Mouse (Mus musculus): ENCODE data around the gene Abcb1a. TPM values are rescaled to one million over a fixed set of nuclear protein-coding genes. Genes with fewer than 3 reads are reported as not detected.
A peak's percentile ranks its signal among the peaks of the same experiment; 100 is the strongest.

Gene Abcb1a
- 0.49 and 0.52 TPM in 2 replicates for polyA plus RNA-seq (2016; fragmentation: Nextera tagmentation; extraction: Ambion mirVana)

DNA sequence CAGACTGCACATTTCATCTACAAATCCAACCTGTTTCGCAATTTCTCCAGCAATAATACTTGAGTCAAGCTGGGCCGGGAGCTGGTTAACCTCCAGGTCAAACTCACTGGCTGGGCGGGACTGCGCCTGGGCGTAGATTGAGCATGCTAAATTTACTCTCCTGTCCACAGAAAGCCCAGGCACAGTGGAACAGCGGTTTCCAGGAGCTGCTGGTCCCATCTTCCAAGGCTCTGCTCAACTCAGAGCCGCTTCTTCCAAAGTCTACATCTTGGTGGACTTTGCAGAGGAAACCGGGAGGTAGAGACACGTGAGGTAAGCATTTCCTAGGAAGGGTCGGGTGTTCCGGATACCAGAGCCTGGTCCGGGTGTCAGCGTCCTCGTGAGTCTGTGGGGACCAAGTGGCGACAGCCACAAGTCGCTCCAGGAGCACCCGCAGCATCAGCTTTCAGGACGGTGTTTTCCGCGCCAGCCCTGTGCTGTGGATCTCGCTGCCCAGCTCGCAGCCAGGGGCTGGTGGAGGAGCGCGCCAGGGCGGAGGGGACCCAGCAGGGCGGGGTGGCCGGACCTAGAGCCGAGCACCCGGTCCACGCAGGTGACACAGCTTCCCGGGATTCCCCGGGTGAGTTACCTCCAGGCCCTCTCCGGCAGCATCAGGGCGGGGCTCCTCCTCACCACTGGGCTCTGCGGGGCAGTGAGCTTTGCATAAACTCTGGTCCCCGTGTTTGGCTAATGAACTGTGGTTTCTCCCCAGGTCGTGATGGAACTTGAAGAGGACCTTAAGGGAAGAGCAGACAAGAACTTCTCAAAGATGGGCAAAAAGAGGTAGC is at the start of gene Abcb1a:
TSS of gene Abcb1a (plus strand) at position 167 of the 827 bp plus-strand sequence.
- Histone ChIP-seq H3K4me1 (replicated peaks) (peaks cover 4% of the 10 kb centered on the region; the same call in 1 of the 2 replicates), H3K36me3 (no peaks in the 10 kb centered on the region), H3K9me3 (no peaks in the 10 kb centered on the region), H3K9ac (replicated peaks) (peak within 1 kb of the TSS; percentile 59), H3K27ac (no peak within 1 kb of the TSS), H3K4me3 (replicated peaks) (peak within 1 kb of the TSS; percentile 51), H3K27me3 (no peaks in the 10 kb centered on the region), H3K4me2 (peak within 1 kb of the TSS; percentile 94)
- peak; percentile 68 for ATAC-seq (ENCODE audit: insufficient number of reproducible peaks, insufficient read depth, low FRiP score, low TSS enrichment, low read depth)
- 6% methylated on average over 37 of the region's 37 CpGs for WGBS

DNA sequence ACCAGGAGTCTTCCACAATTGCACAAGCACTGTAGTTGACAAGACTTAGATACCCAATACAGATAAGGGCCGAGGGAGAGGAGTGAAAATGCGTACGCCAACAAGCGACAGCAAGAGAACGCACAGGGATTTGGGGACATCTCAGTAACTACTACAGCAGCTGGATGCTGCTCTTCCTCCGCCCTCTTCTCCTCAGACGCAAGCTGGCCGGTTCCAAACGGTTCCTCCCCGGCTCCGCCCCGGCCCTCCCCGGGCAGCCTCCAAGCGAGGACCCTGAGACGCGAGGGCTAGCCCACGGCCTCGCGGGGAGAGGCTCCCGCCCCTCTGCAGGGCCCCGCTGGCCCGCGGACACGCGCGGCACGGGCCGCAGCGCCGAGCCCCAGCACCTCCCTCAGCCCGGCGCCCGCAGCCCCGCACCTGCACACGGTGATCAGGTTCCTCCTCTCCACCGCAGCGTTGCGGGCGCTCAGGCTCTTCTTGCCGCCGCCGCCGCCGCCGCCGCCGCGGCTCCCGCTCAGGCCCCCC is 37.7 kb upstream of the Abcb1a start:
- peak; percentile 58 for ATAC-seq (ENCODE audit: insufficient number of reproducible peaks, insufficient read depth, low FRiP score, low TSS enrichment, low read depth)
- H3K9me3 ChIP-seq = no peaks in the 10 kb centered on the region
- peak overlapping the region; percentile 86 for H3K4me3 ChIP-seq (replicated peaks)
- peak overlapping the region; percentile 76 for H3K9ac ChIP-seq (replicated peaks)
- 0 out of 2 replicates have a peak overlapping the region, but pooled peaks have one; percentile 8 for H3K27ac ChIP-seq
- no peaks in the 10 kb centered on the region for H3K4me1 ChIP-seq (replicated peaks)
- H3K4me2 ChIP-seq = peak overlapping the region; percentile 89
- no peaks in the 10 kb centered on the region for H3K36me3 ChIP-seq
- under 1% methylated on average over 30 of the region's 49 CpGs for WGBS
- H3K27me3 ChIP-seq = no peaks in the 10 kb centered on the region; the same call in 1 of the 2 replicates

GRCm38 (mm10) chr5:8622596-8623231 is 37.2 kb upstream of the Abcb1a start, which contains the start of gene Rundc3b:
Gene Rundc3b, minus strand, starts transcription at chr5:8622952.
- no peaks in the 10 kb centered on the region for H3K36me3 ChIP-seq
- H3K27ac ChIP-seq = 0 out of 2 replicates have a peak within 1 kb of the TSS, but pooled peaks have one; percentile 8
- H3K4me2 ChIP-seq = peak within 1 kb of the TSS; percentile 89
- no peaks in the 10 kb centered on the region; the same call in 1 of the 2 replicates for H3K27me3 ChIP-seq
- H3K4me3 ChIP-seq (replicated peaks) = peak within 1 kb of the TSS; percentile 86
- H3K9me3 ChIP-seq = no peaks in the 10 kb centered on the region
- ATAC-seq (ENCODE audit: insufficient number of reproducible peaks, insufficient read depth, low FRiP score, low TSS enrichment, low read depth) = peak; percentile 98
- H3K4me1 ChIP-seq (replicated peaks) = no peaks in the 10 kb centered on the region
- peak within 1 kb of the TSS; percentile 76 for H3K9ac ChIP-seq (replicated peaks)
- WGBS = under 1% methylated on average over 69 of the region's 74 CpGs

DNA sequence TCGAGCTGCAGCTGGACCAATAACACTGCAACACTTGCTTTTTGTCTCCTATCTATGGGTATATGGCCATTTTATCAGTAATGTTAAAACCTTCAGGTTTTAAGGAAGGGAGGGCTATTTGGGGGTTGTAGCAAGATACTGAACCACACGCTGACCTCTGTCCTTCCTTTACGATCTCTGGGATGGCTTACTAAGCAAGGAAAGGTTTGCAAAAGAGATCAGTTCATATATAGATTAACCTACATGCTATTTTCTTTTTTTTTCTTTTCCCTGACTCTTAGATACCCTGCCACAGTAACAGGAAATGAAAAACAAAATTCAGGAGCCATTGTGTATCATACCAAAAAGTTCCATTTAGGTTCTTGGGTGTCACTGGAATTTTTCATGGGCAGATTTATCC is 27.0 kb upstream of the Abcb1a start:
- Histone ChIP-seq H3K4me3 (replicated peaks) (no peak overlapping the region), H3K9ac (replicated peaks) (no peak overlapping the region), H3K9me3 (no peaks in the 10 kb centered on the region), H3K27me3 (no peaks in the 10 kb centered on the region), H3K36me3 (no peaks in the 10 kb centered on the region), H3K27ac (no peak overlapping the region), H3K4me1 (replicated peaks) (no peaks in the 10 kb centered on the region), H3K4me2 (no peak overlapping the region)
- ATAC-seq (ENCODE audit: insufficient number of reproducible peaks, insufficient read depth, low FRiP score, low TSS enrichment, low read depth) = no peak
- WGBS = 78% methylated on average over 3 of the region's 3 CpGs

GRCm38 (mm10) chr5:8634489-8634975 is 25.3 kb upstream of the Abcb1a start:
- H3K9me3 ChIP-seq = no peaks in the 10 kb centered on the region
- no peak overlapping the region for H3K27ac ChIP-seq
- no peaks in the 10 kb centered on the region for H3K36me3 ChIP-seq
- ATAC-seq (ENCODE audit: insufficient number of reproducible peaks, insufficient read depth, low FRiP score, low TSS enrichment, low read depth) = no peak
- H3K4me1 ChIP-seq (replicated peaks) = no peaks in the 10 kb centered on the region
- H3K27me3 ChIP-seq = no peaks in the 10 kb centered on the region
- no peak overlapping the region for H3K4me3 ChIP-seq (replicated peaks)
- H3K4me2 ChIP-seq = no peak overlapping the region
- H3K9ac ChIP-seq (replicated peaks) = no peak overlapping the region

DNA sequence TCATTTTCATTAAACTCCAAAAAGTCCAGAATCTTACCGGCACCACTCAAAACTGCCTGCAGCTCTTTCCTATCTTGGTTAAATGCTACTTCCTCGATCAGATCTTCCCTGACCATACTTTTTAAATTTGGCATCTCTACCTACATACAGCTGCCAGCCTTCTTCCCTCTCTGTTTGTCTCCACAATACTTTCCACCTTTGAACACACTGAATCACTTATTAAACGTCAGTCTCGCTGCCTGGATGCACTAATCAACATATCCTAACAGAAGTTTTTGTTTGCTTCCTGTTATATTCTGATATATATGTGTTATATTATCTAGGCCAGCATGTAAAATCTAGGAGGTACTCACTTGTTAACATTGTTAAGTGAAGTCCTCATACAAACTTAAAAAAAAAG is 11.6 kb upstream of the Abcb1a start:
- H3K4me1 ChIP-seq (replicated peaks) = no peaks in the 10 kb centered on the region
- no peak overlapping the region for H3K4me2 ChIP-seq
- H3K9me3 ChIP-seq = no peaks in the 10 kb centered on the region
- no peaks in the 10 kb centered on the region for H3K27me3 ChIP-seq
- H3K36me3 ChIP-seq = no peaks in the 10 kb centered on the region
- no peak for ATAC-seq (ENCODE audit: insufficient number of reproducible peaks, insufficient read depth, low FRiP score, low TSS enrichment, low read depth)
- no peak overlapping the region for H3K9ac ChIP-seq (replicated peaks)
- no peak overlapping the region for H3K4me3 ChIP-seq (replicated peaks)
- H3K27ac ChIP-seq = no peak overlapping the region
- 81% methylated on average over 4 of the region's 4 CpGs for WGBS

DNA sequence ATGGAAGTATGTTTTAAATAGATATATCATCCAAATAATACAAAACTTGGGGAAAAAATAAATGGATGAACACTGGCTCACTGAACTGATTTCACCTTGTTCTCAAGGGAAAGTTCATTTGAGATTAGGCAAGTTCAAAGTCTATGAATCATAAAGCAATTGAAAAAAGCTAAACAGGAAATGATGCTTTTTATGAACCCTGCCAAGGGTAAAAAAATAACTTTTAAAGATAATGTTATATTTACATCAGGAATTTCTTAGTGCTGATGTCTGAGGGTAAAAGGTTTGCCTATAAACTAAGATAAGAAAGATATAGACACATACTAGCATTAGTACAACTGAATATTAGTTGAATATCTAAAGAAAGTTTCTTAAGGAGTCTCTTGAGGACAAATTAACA is 11.1 kb upstream of the Abcb1a start:
- ATAC-seq (ENCODE audit: insufficient number of reproducible peaks, insufficient read depth, low FRiP score, low TSS enrichment, low read depth) = no peak

DNA sequence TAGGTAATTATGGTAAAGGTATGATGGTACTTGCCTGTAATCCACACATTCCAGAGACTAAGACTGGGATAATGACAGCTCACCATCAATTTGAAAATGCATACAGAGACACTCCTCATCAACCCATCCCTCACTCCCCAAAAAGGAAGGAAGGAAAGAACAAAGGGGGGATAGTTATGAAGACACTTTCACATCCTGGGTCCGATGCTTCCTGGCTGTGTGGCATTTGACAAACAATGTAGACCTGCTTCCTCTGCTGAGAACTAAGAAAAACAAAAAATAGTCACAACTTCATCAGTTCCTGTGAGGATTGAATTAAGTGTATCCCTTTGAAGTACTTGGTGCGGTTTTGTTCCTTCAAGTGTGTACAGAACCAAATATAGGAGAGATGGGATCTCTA is 7.8 kb upstream of the Abcb1a start:
- Histone ChIP-seq H3K36me3 (no peaks in the 10 kb centered on the region), H3K4me1 (replicated peaks) (no peaks in the 10 kb centered on the region), H3K27ac (no peak overlapping the region), H3K9me3 (no peaks in the 10 kb centered on the region), H3K4me3 (replicated peaks) (no peak overlapping the region), H3K4me2 (no peak overlapping the region), H3K9ac (replicated peaks) (no peak overlapping the region), H3K27me3 (no peaks in the 10 kb centered on the region)
- ATAC-seq (ENCODE audit: insufficient number of reproducible peaks, insufficient read depth, low FRiP score, low TSS enrichment, low read depth) = no peak
- 86% methylated on average over 2 of the region's 2 CpGs for WGBS

More for the DNA sequence above, 11.1 kb upstream of the Abcb1a start:
- no peaks in the 10 kb centered on the region for H3K9me3 ChIP-seq
- H3K27me3 ChIP-seq = no peaks in the 10 kb centered on the region
- H3K4me2 ChIP-seq = no peak overlapping the region
- H3K27ac ChIP-seq = no peak overlapping the region
- H3K4me1 ChIP-seq (replicated peaks) = no peaks in the 10 kb centered on the region
- H3K36me3 ChIP-seq = no peaks in the 10 kb centered on the region
- H3K9ac ChIP-seq (replicated peaks) = no peak overlapping the region
- no peak overlapping the region for H3K4me3 ChIP-seq (replicated peaks)

- Histone ChIP-seq H3K9me3 (no peaks in the 10 kb centered on the region), H3K36me3 (no peaks in the 10 kb centered on the region), H3K27me3 (no peaks in the 10 kb centered on the region), H3K27ac (no peak overlapping the region), H3K4me3 (replicated peaks) (peak overlapping the region; percentile 51), H3K9ac (replicated peaks) (no peak overlapping the region), H3K4me2 (peak overlapping the region; percentile 94), H3K4me1 (replicated peaks) (peaks cover 4% of the 10 kb centered on the region; the same call in 1 of the 2 replicates)
- ATAC-seq (ENCODE audit: insufficient number of reproducible peaks, insufficient read depth, low FRiP score, low TSS enrichment, low read depth) = no peak
- 32% methylated on average over 10 of the region's 10 CpGs for WGBS
Observed at GRCm38 (mm10) chr5:8660738-8661151, 868 bp downstream of the Abcb1a start.

DNA sequence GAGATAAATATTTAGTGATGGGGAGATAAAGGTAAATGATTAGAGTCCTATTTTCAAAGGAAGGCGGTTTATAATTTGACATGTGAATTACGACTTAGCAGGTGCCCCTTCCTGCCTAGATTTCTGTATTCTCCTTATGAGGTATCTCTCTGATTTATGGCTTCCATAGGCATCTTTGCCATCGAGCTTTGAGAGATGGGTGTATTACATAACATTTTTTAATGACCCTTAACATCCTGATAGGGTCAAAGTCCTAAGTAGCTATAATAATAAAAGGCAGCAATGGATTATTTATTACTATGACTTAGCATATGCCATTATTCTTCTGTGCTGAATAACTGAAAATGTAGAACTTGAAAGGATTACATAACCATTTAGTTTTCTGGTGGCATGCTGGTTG is 4.8 kb downstream of the Abcb1a start:
- Histone ChIP-seq H3K27ac (no peak overlapping the region), H3K4me1 (replicated peaks) (peaks cover 3% of the 10 kb centered on the region; the same call in 1 of the 2 replicates), H3K9ac (replicated peaks) (no peak overlapping the region), H3K9me3 (no peaks in the 10 kb centered on the region), H3K36me3 (no peaks in the 10 kb centered on the region), H3K4me2 (no peak overlapping the region), H3K27me3 (no peaks in the 10 kb centered on the region), H3K4me3 (replicated peaks) (no peak overlapping the region)
- ATAC-seq (ENCODE audit: insufficient number of reproducible peaks, insufficient read depth, low FRiP score, low TSS enrichment, low read depth) = no peak
- WGBS = 77% methylated on average over 3 of the region's 3 CpGs
